Mouse (Mus musculus) common myeloid progenitor, adult 5-6 weeks (primary cell): ENCODE results near the gene Matn4. TPM values are rescaled to one million over a fixed set of nuclear protein-coding genes. Genes with fewer than 3 reads are reported as not detected.

Source experiments
- ATAC-seq: replicated peaks from 2 replicates; pipeline ENCODE4 v1.8.0; 2016; ENCODE audit warnings: low read depth, mild to moderate bottlenecking, moderate TSS enrichment, inconsistent platforms; ENCODE audit not compliant: poor library complexity, severe bottlenecking
- total RNA-seq: library from RNA; stranded (forward); fragments of 200-1000, 187-1606 nt; gene quantifications from 2 replicates; pipeline ENCODE4 v1.2.3, GENCODE M21; 2017

Gene Matn4
- total RNA-seq, 1 experiment from 2014 or later: not detected

- no peak for ATAC-seq
Observed at GRCm38 (mm10) chr2:164436961-164437360, 32.0 kb upstream of the Matn4 start.

DNA sequence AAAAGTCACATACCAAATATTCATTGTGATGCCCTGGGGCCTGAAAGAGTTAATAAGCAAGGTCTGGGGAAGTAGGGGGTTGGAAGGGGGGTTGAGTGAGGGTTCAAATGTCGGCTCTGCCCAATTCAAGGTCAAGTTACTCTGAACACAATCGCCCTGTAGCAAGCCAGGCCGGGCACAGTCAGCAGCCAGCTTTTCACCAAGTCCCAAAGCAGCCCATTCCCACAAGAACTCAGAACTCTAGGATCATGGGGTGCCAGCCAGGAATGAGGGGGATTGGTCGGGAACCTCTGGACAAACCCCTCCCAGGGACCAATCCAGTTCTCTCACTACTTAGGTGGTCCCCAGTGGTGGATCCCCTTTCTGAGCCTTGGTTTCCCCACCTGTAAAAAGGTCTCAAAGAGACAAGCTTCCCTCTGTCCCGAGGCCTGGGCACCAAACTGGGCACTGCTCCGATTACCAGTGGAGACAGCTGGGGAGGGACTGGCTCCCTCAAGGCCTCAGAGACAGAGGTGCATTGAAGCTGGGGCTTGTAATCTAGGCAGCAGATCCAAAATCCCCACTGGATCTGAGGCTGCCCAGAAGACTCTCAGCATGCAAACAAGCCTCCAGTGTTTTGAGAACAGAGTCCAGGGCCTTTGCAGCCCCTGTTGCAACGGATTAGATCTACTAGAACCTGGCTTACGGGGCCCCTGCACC, 31.4 kb upstream of the Matn4 start:
- ATAC-seq: no peak

DNA sequence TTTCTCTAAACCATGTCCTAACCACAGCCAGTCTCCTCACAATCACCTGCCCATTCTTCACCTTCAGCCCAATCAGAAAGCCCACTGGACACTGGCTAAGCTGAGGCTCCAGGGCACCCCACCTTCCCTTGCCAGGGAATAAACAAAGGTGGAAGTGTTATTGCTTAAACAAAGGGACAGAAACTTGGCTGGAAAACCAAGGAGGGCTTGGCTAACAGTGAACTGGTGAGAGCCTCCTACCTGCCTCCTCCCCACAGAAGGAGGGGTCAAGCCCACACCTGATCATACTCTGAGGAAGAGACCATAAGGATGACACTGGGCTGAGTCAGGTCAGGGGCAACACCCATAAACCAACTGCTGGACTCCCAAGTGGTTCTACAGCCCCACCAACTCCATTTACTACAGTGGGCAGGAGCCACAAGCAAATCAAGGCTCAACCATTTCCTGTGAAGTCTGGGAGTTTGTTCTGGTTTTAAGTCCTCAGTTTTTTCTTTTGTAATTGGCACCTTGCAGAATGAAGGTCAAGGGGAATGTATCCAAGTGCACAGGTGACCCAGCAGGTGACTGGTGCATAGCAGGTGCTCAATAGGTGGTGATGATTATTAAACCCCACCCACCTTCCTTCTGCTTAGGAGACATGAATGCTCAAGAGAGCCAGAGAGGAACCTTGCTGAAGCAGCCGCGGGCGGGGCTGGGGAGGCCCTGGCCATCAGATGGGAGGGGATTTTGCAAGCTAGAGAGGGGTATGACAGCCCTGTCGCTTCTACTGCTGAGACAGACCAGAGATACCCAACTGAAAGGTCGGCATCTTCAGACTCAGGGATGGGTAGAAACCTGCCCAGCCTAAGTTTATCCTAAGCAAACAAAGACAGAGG, 30.5 kb upstream of the Matn4 start:
- ATAC-seq: no peak

GRCm38 (mm10) chr2:164434681-164435080, 29.7 kb upstream of the Matn4 start:
- ATAC-seq: no peak

GRCm38 (mm10) chr2:164433278-164433895, 28.4 kb upstream of the Matn4 start:
- no peak for ATAC-seq

DNA sequence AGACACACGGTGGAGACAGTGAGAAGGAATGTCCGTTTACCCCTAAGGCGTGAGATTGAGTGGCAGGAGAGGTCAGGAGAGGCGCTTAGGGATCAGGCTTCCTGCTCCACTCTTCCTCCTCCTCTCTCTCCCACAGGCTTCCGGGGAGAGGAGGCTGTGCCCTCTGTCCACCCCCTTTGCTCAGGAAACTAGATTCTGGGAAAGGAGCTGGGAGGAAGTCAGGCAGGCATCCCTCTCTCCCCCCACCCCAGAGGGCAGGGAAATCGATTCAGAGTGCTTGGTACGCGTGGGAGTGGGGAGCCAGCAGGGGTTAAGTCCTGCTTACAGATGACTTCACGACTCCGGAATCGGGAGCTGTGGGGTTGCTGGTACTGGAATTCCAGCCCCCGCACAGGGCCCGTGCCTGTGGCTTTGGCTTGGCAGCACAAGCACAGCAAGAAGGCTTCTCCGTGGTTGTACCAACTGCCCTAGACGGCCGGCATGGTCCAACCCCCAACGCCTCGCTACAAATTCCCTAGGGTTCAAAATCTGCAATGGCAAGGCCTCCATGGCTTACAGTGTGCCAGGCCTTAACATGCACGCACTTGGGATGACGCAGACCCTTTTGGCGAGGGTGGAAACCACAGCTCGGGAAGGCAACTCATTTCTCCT, 27.7 kb upstream of the Matn4 start:
- no peak for ATAC-seq

- ATAC-seq: no peak
Observed at GRCm38 (mm10) chr2:164431676-164432465, 26.9 kb upstream of the Matn4 start.

DNA sequence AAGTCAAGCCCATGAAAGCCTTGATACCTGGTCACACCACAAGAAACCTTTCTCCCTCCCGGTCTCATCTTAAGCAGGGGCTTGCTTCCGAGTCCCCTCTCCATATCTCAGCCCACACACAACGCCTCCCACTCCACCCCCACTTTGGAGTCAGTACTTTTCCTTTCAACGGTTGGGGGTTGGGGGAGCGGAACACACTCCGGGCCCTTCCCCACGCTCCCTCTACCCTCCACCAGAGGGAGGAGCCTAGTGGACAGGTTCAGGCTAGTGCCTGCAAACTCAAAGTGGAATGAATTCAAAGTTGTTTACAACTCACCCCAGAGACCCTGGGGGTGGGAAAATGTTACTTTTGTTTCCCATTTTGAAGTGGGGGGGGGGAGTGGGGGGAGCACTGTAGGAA, 25.7 kb upstream of the Matn4 start:
- 0 out of 2 replicates have a peak, but pooled peaks have one; percentile 50 for ATAC-seq

GRCm38 (mm10) chr2:164429881-164430615, 25.1 kb upstream of the Matn4 start:
- no peak for ATAC-seq

DNA sequence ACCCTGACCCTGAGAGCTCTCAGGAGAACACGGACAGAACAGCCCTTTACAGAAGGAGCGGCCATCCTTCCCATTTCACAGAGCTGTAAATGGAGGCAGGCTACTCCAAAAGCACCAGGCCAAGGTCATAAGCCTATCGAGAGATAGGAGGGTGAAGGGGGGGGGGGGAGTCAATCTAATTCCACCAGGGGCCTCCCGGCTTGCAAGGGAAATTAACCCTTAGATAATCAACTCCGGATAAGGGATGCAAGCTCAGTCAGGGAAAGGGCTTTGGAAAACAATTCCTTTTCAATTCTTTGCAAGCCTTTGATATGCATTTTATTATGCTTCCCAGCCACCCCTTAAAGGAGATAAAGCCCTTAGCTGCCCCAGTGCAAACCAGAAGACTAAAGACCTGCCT, 23.5 kb upstream of the Matn4 start:
- no peak for ATAC-seq

GRCm38 (mm10) chr2:164426952-164427351, 22.0 kb upstream of the Matn4 start:
- no peak for ATAC-seq

- no peak for ATAC-seq
Observed at GRCm38 (mm10) chr2:164426121-164426520, 21.2 kb upstream of the Matn4 start.

DNA sequence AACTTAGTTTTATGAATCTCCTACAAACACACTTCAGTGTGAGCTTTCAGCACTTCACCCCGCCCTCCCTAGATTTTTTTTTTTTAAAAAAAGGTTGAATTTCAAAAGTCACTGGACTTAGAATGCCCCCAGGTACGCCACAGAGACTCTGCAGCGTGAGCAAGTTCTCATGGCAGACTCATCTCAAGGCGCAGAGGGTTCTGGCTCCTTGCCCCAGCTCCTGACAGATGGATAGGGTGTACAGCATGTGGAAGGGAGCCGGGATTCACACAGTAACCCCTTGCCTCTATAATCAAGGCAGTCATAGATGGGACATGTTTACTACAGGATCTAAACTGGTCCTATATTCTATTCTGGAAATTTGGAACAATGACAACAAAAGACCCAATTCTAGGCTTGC, 20.4 kb upstream of the Matn4 start:
- ATAC-seq: no peak

DNA sequence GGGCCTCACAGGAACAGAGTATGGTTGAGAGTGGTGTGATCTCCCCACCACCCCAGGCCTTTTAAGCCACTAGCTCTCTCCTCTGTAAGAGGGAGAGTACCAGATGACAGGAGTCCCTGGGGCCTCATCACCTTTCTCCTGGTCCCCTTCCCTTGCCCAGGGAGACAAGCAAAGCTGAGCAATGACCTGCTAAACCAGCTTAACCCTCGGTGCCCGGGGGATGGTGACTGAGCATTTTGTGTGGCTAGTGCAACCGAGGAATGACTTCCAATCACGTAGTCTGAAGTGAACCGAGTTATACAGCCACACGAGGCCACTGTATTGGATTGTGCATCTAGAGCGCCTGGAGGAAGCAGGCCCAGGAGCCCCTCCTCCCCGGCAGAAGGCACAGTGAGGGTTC, 19.4 kb upstream of the Matn4 start:
- ATAC-seq: no peak

DNA sequence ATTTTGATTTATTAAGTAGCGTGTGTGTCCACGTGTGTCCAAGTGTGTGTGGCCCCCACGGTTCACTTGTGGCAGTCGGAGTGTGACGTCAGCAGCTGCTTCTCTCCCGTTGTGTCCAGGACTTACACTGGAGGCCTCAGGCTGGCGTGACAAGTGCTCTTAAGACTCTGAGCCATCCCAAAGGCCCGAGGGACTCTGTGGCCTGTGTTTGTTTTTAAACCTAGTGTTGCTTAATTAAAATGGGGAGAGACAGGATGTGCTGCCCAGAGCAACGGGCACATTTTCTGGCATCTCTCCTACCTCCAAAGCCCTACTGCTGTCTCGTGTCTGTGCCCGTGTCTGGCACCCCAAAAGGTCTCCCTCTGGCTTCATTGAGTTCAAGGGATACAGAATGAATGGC, 18.5 kb upstream of the Matn4 start:
- ATAC-seq: no peak

DNA sequence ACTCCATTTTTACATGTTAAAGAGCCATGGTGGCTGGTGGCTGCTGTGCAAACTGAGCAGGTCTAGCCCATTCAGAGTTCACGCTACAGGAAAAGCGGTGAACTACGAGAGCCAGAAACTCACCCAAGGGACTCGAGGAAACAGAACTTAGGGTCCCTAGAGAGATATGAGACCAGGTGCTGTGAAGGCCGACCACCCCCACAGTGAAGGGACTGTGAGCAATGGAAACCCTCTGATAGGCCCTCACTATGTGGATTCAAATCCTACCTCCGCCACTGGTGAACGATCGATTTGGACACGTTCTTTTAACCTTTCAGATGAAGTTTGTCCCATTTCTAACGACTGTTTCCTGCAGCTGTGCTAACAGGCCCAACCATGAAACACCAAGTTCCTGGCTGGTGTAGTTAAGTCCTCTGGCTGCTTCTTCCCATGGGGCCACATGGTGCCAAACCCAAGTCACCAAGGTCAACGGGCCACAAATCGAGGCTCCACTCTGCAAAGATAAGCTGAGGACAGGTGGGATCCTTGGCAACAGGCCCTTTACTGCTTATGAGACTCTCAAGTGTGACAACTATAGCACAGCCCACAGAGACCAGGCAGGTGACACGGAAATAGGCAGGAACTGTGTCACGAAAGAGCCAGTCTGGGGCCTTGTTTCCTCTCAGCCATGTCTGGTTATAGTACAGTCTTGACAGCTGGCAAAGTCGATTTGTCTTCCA, 17.9 kb upstream of the Matn4 start:
- ATAC-seq: no peak

GRCm38 (mm10) chr2:164421979-164422378, 17.0 kb upstream of the Matn4 start:
- no peak for ATAC-seq

DNA sequence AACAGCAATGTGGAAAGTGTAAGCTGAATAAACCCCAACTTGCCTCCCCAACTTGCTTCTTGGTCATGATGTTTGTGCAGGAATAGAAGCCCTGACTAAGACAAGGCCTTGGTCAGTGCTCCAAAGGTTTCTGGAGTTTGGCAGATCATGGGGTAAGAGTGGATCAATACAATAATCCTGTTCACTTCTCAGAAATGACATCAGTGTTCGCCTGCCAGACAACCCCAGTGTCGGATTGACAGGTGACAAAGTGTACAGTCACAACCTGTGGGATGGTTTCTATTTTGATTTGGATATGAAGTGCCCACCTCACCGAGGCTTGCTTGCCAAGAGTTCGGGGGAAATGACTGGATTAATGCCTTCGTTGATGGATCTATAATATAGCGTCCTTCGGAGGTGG, 16.3 kb upstream of the Matn4 start:
- ATAC-seq: no peak
